Mouse (Mus musculus) intestine, postnatal 0 days (tissue): ENCODE results near the gene Rfxap. TPM values are rescaled to one million over a fixed set of nuclear protein-coding genes. Genes with fewer than 3 reads are reported as not detected.

Source experiments
- ATAC-seq: fragments of 200-750 bp; cut with Nextera tagmentation; 2 replicates; pipeline ENCODE4 v1.8.0; 2017; ENCODE audit warnings: mild to moderate bottlenecking, moderate TSS enrichment, moderate library complexity
- H3K27ac ChIP-seq: fragments of 300-500 bp; sonication (generic); 2 replicates; pipeline ENCODE4 v1.5.1; 2014; ENCODE audit warnings: mild to moderate bottlenecking, low read depth, low read length, moderate library complexity
- H3K27me3 ChIP-seq: fragments of 300-500 bp; sonication (generic); replicated peaks from 2 replicates; pipeline ENCODE4 v1.6.1; 2014; ENCODE audit warnings: low read length, mixed read lengths; ENCODE audit not compliant: control insufficient read depth, insufficient read depth
- H3K36me3 ChIP-seq: fragments of 300-500 bp; sonication (generic); 2 replicates; pipeline ENCODE4 v1.6.1; 2014; ENCODE audit warnings: mild to moderate bottlenecking, moderate library complexity; ENCODE audit not compliant: control insufficient read depth, insufficient read depth
- H3K4me1 ChIP-seq: fragments of 300-500 bp; sonication (generic); replicated peaks from 2 replicates; pipeline ENCODE4 v1.6.1; 2014; ENCODE audit warnings: antibody characterized with exemption, low read length, mixed read lengths; ENCODE audit not compliant: control insufficient read depth, insufficient read depth
- H3K4me2 ChIP-seq: fragments of 300-500 bp; sonication (generic); replicated peaks from 2 replicates; pipeline ENCODE4 v1.6.1; 2014; ENCODE audit warnings: low read depth, mild to moderate bottlenecking, moderate library complexity
- H3K4me3 ChIP-seq: fragments of 300-500 bp; sonication (generic); 2 replicates; pipeline ENCODE4 v1.5.1; 2014; ENCODE audit warnings: low read depth, low read length
- H3K9ac ChIP-seq: fragments of 300-500 bp; sonication (generic); 2 replicates; pipeline ENCODE4 v1.6.1; 2014; ENCODE audit warnings: mild to moderate bottlenecking, low read depth, low read length
- H3K9me3 ChIP-seq: fragments of 300-500 bp; sonication (generic); 2 replicates; pipeline ENCODE4 v1.6.1; 2016; ENCODE audit warnings: mixed run types; ENCODE audit not compliant: control insufficient read depth
- CTCF ChIP-seq: sonication (generic); IDR thresholded peaks from 2 replicates; pipeline ENCODE4 v1.5.1; 2016; ENCODE audit warnings: low read depth, mild to moderate bottlenecking, control low read depth, antibody characterized with exemption, moderate library complexity
- WGBS: fragments of 180-500 bp; shearing (Covaris S2); extraction: QIAGEN DNeasy Blood & Tissue Kit; methylation state at CpG from one replicate; pipeline ENCODE4 v1.1.7; 2014; 5-methylcytosine and 5-hydroxymethylcytosine counted together
- polyA plus RNA-seq: library from polyadenylated mRNA; unstranded; fragments of >200 nt; fragmentation: Nextera tagmentation; extraction: Ambion mirVana; gene quantifications from 2 replicates; pipeline ENCODE4 v1.2.1, GENCODE M21; 2015

Gene Rfxap
- polyA plus RNA-seq, 1 experiment from 2014 or later: 30.8 TPM

DNA sequence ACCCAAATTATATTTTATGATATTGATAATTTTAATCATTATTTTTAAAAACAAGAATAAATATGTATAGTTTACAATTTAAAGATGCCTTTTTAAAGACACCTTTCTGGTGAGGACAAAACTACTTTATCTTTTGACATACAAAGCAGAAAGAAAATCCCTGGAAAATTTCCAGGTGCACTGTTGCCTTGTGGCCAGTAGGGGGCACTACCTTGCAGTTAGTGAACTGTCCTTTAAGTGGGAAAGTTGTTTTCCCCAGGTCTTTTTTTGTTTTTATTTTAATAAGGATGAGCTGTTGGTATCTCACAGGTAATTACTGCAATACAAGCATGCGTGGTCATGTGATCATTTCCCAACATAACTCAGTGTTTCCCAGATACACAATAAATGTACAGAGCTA is 11.8 kb downstream of the Rfxap start:
- Histone ChIP-seq H3K4me2 (no peak overlapping the region), H3K9me3 (no peaks in the 10 kb centered on the region), H3K27me3 (no peaks in the 10 kb centered on the region), H3K27ac (no peak overlapping the region), H3K9ac (no peak overlapping the region), H3K4me1 (no peaks in the 10 kb centered on the region), H3K4me3 (no peak overlapping the region), H3K36me3 (no peaks in the 10 kb centered on the region)
- ATAC-seq: no peak
- peak; percentile 63 for TF ChIP-seq CTCF
- 97% methylated on average over 1 of the region's 1 CpGs for WGBS

- H3K27me3 ChIP-seq: no peaks in the 10 kb centered on the region
- H3K4me2 ChIP-seq: no peak overlapping the region
- no peak overlapping the region for H3K4me3 ChIP-seq
- H3K9me3 ChIP-seq: no peaks in the 10 kb centered on the region
- no peak overlapping the region for H3K27ac ChIP-seq
- H3K9ac ChIP-seq: no peak overlapping the region
- TF ChIP-seq CTCF: peak; percentile 36
- ATAC-seq: no peak
- no peaks in the 10 kb centered on the region for H3K4me1 ChIP-seq
- H3K36me3 ChIP-seq: no peaks in the 10 kb centered on the region
- 90% methylated on average over 5 of the region's 5 CpGs for WGBS
These were observed 12.2 kb downstream of the Rfxap start for GRCm38 (mm10) chr3:54795379-54795778.

GRCm38 (mm10) chr3:54793762-54794161 is 13.8 kb downstream of the Rfxap start:
- no peak for ATAC-seq

DNA sequence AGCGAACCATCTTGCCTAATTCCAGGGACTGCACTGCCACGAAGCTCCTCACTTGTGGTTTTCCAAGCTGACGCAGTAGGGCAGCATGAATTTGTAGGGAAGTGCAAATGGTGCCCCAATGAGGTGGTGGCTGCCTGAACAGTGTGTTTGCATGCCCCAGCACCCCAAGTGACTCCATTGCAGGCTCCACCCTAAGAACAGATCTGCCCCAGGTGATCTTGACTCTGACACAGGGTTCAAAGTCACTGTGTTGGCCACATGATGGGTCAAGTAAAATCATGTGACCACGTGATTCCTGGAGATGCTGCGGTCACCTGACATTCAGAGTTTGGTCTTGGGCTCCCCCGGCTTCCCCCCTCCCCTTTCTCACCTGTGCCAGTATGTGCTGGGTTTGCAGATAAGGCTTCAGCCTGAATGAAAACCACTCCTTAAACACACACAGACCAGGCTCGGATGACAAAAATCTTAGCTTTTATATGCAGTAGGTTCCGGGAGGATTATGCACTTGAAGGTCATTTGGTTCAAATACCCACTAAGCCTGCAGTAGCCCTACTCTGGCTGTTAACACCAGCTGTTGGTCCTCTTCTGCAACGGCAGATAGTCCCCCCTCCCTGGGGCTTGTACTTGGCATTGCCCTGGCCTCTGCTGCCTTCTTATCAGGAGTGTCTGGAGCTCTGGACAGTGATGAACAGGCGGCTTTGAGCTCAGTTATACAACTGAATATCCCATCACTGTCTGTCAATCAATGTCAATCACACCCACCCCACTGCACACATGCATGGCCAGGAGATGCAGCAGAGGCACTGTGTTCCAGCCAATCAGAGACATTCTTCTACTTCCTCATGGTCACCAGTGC is 15.5 kb downstream of the Rfxap start:
- no peak overlapping the region for H3K4me2 ChIP-seq
- H3K4me1 ChIP-seq: no peaks in the 10 kb centered on the region
- no peak for TF ChIP-seq CTCF
- H3K36me3 ChIP-seq: no peaks in the 10 kb centered on the region; the same call in 1 of the 2 replicates
- H3K9me3 ChIP-seq: no peaks in the 10 kb centered on the region
- 0 out of 2 replicates have a peak, but pooled peaks have one; percentile 22 for ATAC-seq
- no peak overlapping the region for H3K27ac ChIP-seq
- H3K4me3 ChIP-seq: no peak overlapping the region
- no peak overlapping the region for H3K9ac ChIP-seq
- H3K27me3 ChIP-seq: no peaks in the 10 kb centered on the region
- WGBS: 55% methylated on average over 10 of the region's 10 CpGs

More at GRCm38 (mm10) chr3:54793762-54794161, 13.8 kb downstream of the Rfxap start:
- Histone ChIP-seq H3K27me3 (no peaks in the 10 kb centered on the region), H3K9me3 (no peaks in the 10 kb centered on the region), H3K36me3 (no peaks in the 10 kb centered on the region; the same call in 1 of the 2 replicates), H3K4me2 (no peak overlapping the region), H3K9ac (no peak overlapping the region), H3K27ac (no peak overlapping the region), H3K4me3 (no peak overlapping the region), H3K4me1 (no peaks in the 10 kb centered on the region)
- peak; percentile 54 for TF ChIP-seq CTCF
- WGBS: 87% methylated on average over 6 of the region's 6 CpGs

GRCm38 (mm10) chr3:54790601-54791000 is 17.0 kb downstream of the Rfxap start:
- 54% methylated on average over 2 of the region's 2 CpGs for WGBS
- H3K9me3 ChIP-seq: no peaks in the 10 kb centered on the region
- no peak for ATAC-seq
- TF ChIP-seq CTCF: no peak
- no peak overlapping the region for H3K4me3 ChIP-seq
- H3K36me3 ChIP-seq: no peaks in the 10 kb centered on the region; the same call in 1 of the 2 replicates
- no peak overlapping the region for H3K27ac ChIP-seq
- H3K4me2 ChIP-seq: no peak overlapping the region
- H3K27me3 ChIP-seq: no peaks in the 10 kb centered on the region
- H3K9ac ChIP-seq: no peak overlapping the region
- H3K4me1 ChIP-seq: no peaks in the 10 kb centered on the region

- Histone ChIP-seq H3K27ac (no peak overlapping the region), H3K4me3 (no peak overlapping the region), H3K36me3 (no peaks in the 10 kb centered on the region), H3K9ac (no peak overlapping the region), H3K4me2 (no peak overlapping the region), H3K4me1 (no peaks in the 10 kb centered on the region), H3K27me3 (no peaks in the 10 kb centered on the region), H3K9me3 (peaks cover 3% of the 10 kb centered on the region; the same call in 1 of the 2 replicates)
- TF ChIP-seq CTCF: no peak
- ATAC-seq: no peak
- 67% methylated on average over 7 of the region's 7 CpGs for WGBS
These were observed 31.5 kb downstream of the Rfxap start for GRCm38 (mm10) chr3:54775989-54776631.
